Mouse (Mus musculus): ENCODE measurements at regions not wholly inside any gene's neighbourhood (a gene's known extent, or its start where the extent isn't known, plus 50 kb on each side); places are given as distances from the start of the nearest gene placed in this dataset.

GRCm38 (mm10) chr11:24613529-24613928, 535.7 kb downstream of the Bcl11a start:
- DNase-seq = no peak

DNA sequence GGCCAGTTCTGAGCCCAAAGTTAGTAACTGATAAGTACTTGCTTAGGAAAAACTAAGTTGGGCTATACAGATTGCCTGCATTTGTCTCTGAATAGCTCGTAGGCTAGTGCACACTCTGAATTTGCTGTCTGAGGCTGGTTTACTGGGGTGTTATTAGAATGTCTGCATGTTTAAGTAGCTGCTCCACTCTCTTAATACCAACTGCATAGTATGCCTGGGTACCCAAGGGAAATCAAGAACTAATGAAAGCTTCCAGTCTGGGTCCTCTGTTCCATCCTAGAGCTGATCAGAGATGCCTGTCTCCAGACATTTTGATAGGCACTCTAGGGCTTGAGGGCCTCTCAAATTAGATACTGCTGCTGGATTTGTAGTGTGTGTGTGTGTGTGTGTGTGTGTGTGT, 537.6 kb downstream of the Bcl11a start:
- no peak for DNase-seq

DNA sequence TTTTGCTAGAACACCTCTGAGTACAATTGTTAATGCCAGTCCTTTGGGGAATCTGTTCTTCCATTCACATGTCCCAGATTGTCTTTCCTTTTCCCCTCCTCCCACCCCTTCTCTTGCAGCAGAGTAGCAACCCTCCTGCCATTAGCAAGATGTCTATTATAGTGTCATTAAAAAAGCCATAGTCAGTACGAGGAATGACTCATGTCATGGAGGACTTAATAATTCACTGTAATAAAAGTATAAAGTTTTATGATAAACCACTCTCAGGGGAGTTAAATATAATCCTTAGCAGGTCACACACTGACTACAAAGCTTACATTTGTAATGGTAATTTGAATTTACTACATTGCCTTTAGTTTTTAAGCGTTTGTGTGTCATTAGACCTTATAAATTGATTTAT, 540.7 kb downstream of the Bcl11a start:
- no peak for DNase-seq

- DNase-seq = no peak
These were observed 541.2 kb downstream of the Bcl11a start for GRCm38 (mm10) chr11:24619021-24619420.

GRCm38 (mm10) chr11:24628619-24629018, 550.8 kb downstream of the Bcl11a start:
- DNase-seq = no peak

- DNase-seq = no peak
These were observed 551.6 kb downstream of the Bcl11a start for GRCm38 (mm10) chr11:24629431-24629830.

DNA sequence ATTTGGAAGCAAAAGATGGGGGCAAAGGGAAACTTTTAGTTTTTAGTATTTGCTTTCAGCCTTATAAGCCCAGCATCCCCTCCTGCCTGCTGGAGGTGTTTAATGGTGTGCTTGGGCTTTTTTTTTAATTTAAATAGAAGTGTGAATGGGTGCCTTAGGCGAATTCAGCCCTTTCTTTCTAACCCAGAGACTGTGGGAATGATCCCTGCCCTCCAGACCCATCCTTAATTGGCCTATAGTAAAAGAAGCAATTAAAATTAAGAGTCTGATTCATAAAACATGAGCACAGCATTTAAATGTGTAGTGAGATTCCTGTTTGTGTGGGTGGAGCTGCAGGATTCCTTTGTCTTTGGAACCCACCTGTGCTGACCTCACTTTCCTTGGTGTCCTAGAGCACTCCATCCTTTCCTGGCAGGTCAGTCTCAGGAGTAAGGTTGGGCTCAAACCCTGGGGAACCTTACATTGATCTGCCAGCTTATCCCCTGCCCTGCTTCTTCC, 552.6 kb downstream of the Bcl11a start:
- no peak for DNase-seq

DNA sequence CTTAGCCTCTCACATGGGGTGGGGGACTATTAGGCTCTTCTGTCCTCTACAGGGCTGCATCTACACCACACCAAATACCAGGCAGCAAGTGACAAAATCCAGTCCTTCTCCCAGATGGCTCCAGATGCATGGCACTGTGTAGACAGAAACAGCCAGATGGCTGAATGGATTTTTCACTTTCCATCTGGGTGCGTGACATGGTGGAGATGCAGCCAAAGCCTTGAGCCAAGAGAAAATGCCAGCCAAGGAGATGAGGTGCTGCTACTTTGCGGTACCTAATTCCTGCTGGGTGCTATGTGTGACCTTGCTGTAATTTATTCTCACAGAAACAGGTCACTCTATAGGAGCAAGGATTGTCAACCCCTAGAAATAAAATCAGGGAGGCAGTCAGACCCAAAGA, 553.8 kb downstream of the Bcl11a start:
- DNase-seq = no peak

DNA sequence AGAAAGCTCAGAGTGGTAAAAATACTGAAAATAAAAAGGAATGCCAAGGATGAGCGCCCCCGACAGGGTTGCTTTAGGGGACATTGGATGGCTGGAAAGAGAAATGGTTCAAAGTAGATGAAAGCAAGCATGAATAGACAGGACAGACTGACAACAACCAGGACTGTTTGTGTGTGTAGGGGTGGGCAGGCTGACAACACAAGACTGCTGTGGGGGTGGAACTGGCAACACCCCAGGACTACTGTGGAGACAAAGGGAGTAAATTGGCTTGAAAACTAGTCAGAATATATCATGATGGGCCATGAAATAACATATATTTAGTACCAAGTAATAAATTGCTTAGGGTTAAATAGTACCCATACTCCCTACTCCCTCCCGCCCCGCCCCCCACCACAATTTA, 558.9 kb downstream of the Bcl11a start:
- DNase-seq = no peak

DNA sequence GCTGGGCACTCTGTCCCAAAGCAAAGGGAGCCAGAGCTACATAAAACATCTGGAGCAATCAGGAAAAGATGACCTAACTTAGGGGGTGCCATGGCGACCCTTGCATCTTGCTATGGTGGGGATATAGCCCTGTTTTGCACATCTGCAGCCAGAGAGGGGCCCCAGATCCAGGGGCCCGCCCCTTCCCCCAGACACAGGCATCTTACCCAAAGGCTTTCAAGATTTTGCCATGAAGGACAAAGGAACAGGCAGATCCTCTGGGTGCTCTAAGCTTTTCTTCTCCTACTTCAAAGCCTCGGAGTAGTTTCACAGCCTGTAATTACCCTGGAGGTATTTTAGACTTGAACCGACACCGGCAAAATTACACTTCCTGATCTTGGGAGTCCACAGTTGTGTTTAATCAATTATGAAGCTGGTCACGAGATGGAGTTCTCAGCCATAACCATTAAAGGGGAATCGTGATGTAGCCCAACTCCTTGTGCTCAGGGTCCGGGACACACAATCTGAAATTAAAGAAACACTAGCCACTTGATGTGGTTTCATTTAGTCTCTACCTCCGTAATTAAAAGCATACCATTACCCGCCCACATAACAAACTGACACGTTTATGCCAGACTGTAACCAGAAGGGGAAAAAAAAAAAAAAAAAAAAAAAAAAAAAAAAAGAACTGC, 565.7 kb downstream of the Bcl11a start:
- DNase-seq = peak; percentile 7

DNA sequence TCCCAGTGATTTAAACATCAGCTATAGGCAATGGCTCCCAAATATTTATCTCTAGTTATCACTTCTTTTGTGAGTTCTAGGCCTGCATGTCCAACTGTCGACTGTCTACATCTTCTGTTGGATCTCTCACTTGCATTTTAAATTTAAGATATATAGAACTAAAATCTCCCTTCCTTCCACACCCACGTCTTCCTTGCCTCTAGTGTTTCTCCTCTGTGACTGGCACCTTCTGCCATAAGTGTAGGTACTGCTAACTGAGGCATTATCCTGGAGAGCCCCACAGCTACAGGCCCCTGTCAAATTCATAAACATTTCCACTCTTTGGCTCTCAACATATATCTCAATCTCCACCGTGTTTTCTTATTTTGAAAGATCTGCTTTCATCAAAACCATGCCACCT, 575.0 kb downstream of the Bcl11a start:
- no peak for DNase-seq

DNA sequence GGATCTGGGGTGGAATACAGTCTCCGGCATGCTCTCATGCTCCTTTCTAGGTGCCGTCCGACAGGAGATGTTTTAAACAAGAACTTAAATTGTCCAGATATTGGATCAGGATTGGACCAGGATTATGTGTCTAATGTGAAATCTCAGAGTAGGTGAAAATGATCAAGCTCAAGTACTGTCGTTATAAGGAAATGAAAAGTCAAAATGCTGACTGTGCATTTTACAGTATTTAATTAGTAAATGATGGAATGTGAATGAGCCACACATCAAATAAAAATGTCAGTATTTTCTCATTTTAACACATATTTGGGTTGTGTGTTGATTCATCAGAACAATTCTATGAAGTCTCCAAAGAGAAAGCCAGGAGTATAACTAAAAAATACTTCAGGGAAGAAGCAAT, 586.2 kb downstream of the Bcl11a start:
- no peak for DNase-seq

GRCm38 (mm10) chr11:24665310-24665709, 587.5 kb downstream of the Bcl11a start:
- no peak for DNase-seq

DNA sequence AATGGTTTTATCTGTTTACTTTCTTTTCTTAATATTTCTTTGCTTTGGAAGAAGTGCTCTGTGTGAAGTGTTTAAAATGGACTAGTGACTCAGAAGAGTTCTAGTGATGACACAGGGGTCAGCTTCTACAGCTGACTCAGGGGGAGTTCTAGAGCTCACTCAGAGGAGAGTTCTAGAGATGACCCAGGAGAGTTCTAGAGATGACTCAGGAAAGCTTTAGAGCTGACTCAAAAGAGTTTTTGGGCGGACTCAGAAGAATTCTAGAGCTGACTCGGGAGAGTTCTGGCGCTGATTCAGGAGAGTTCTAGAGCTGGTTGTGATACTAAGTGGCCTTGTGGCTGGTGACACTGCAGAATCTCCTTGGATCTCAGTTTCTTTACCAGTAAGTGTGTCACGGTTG, 593.8 kb downstream of the Bcl11a start:
- no peak for DNase-seq

DNA sequence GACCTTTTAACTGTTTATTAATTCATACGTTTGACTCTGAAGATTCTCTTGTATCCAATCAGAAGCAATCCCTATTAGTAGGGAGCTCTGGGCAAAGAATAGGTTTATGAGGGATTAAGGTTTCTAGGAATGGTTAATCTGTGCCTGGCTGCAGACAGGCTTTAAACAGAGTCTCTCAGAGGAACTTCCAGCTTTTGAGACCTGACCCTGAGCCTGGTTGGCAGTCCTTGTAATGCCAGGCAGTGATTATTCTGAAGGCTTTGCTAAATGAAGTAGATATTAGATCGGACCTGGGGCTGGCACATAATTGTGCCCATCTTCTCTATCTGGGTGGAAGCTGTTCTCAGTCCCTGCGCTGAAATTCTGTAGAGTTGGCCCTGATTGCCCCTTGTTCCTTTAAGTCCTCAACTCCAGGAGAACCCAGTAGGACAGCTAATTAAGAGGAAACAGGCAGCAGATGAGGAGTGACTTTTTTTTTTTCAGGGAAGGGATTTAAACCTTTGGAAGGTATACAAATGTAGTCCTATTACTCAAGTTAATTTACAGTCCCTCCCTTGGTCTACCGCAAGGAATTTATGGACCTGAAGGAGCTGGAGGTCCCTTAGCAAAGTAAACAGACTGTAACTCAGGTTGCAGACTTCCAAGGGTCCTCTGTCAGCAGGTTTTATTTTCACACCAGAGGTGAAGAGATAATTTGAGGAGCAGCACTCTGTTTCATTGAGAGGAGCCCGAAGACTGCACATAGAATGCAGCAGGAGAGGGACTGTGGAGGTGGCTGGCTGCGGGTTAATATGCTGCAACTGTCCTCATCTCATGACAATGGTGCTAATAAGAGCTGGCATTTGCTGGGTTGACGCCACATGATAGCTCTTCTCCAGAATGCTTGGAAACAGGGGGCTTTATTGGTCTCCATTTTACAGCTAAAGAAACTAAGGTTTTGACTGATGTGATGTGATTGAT, 595.7 kb downstream of the Bcl11a start:
- no peak for DNase-seq

- DNase-seq = no peak
These were observed 596.3 kb downstream of the Bcl11a start for GRCm38 (mm10) chr11:24674208-24674571.

DNA sequence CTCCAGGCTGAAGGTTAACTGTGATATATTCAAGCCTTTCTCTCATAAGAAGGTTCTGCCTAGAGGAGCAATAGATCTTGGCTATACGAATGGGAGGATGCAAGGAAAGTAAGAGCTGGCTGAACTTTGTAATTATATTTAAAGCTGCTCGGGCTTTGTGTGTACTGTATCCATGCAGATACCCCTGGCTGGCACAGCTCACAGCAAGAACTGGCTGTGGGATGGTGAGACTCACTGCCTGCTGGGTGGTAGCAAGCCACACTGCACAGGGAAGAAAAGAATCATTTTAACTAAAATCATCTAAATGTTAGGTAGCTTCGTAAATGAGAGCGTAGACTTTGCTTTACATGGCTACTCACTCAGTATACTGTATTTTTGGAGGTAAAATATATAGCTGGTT, 599.2 kb downstream of the Bcl11a start:
- no peak for DNase-seq

DNA sequence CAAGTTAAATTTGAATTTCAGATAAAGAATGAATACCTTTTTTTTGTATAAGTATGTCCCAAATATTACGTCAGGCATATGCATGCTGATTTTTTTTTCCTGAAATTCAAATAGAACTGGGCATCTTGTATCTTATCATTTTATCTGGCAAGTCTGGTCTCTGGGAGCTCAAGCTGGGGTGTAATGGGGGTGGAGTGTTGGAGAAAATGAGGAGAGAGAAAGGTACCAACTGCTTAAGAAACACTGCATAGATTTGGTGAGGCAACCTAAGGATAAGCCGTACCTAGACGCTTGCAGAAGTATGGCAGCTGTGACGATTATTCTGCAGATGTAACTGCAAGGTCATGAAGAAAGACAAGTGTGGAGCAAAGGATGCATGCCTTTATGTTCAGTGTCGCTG, 601.7 kb downstream of the Bcl11a start:
- DNase-seq = no peak

- no peak for DNase-seq
These were observed 604.6 kb downstream of the Bcl11a start for GRCm38 (mm10) chr11:24682423-24682822.

GRCm38 (mm10) chr11:24685545-24686467, 608.0 kb downstream of the Bcl11a start:
- no peak for DNase-seq

GRCm38 (mm10) chr11:24688160-24688782, 610.4 kb downstream of the Bcl11a start:
- no peak for DNase-seq

DNA sequence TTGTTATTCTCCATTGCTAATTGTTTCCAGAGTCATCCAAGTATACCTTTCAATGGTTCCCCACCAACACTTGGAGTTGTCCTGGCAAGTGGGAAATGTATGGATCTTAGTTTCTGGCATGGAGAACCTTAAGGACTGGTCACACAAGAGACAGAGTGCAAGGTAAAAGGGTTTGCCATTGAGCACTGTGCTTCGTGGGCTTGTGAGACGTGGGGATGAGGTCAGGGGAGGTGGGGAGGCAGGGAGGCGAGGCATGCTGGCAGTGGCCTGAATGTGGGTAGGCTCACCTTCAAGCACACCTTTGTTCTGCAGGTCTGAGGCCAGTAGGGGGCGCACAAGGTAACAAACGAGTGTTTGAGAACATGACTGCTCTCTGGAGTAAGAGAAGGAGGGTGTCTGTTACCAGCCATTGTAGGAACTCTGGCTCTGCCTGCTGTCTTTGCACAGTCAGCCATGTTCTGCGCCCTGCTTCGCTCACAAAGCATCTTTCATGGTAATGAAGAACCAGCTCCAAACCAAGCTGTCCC, 612.0 kb downstream of the Bcl11a start:
- peak; percentile 9 for DNase-seq
